Mouse (Mus musculus) limb, embryonic 14.5 days (tissue): ENCODE measurements around the gene Fau. TPM values are rescaled to one million over a fixed set of nuclear protein-coding genes. Genes with fewer than 3 reads are reported as not detected.

Experiments used
- ATAC-seq: fragments of 200-750 bp; cut with Nextera tagmentation; 2 replicates; pipeline ENCODE4 v1.8.0; 2017; ENCODE audit warnings: low read depth, moderate number of reproducible peaks, moderate TSS enrichment; ENCODE audit not compliant: low FRiP score
- DNase-seq: peaks from one replicate; pipeline ENCODE4 v3.0.0-alpha.2; 2015; ENCODE audit warnings: low spot score
- H3K27ac ChIP-seq: fragments of 300-500 bp; sonication (generic); replicated peaks from 2 replicates; pipeline ENCODE4 v1.5.1; 2014; ENCODE audit warnings: low read depth, mild to moderate bottlenecking, low read length, moderate library complexity, mixed read lengths
- H3K27me3 ChIP-seq: fragments of 300-500 bp; sonication (generic); 2 replicates; pipeline ENCODE4 v1.6.1; 2014; ENCODE audit warnings: low read length, mixed read lengths; ENCODE audit not compliant: control insufficient read depth, insufficient read depth
- H3K36me3 ChIP-seq: fragments of 300-500 bp; sonication (generic); 2 replicates; pipeline ENCODE4 v1.6.1; 2014; ENCODE audit warnings: mild to moderate bottlenecking, low read length, moderate library complexity, mixed read lengths; ENCODE audit not compliant: control insufficient read depth, insufficient read depth
- H3K4me1 ChIP-seq: fragments of 300-500 bp; sonication (generic); 2 replicates; pipeline ENCODE4 v1.6.1; 2014; ENCODE audit warnings: antibody characterized with exemption, low read length, mixed read lengths; ENCODE audit not compliant: control insufficient read depth, insufficient read depth
- H3K4me2 ChIP-seq: fragments of 300-500 bp; sonication (generic); replicated peaks from 2 replicates; pipeline ENCODE4 v1.6.1; 2014; ENCODE audit warnings: low read depth, mild to moderate bottlenecking, low read length, moderate library complexity; ENCODE audit not compliant: severe bottlenecking
- H3K4me3 ChIP-seq: fragments of 300-500 bp; sonication (generic); replicated peaks from 2 replicates; pipeline ENCODE4 v1.5.1; 2014; ENCODE audit warnings: low read length
- H3K9ac ChIP-seq: fragments of 300-500 bp; sonication (generic); 2 replicates; pipeline ENCODE4 v1.6.1; 2014; ENCODE audit warnings: mild to moderate bottlenecking, low read depth, low read length, moderate library complexity; ENCODE audit not compliant: severe bottlenecking
- H3K9me3 ChIP-seq: fragments of 300-500 bp; sonication (generic); 2 replicates; pipeline ENCODE4 v1.6.1; 2016; ENCODE audit warnings: low read length; ENCODE audit not compliant: control insufficient read depth
- POLR2A ChIP-seq: fragments of 200-500 bp; IDR thresholded peaks from 2 replicates; pipeline ENCODE4 v1.8.0; 2012; ENCODE audit warnings: inconsistent platforms, mild to moderate bottlenecking, moderate library complexity, borderline replicate concordance; ENCODE audit not compliant: insufficient read depth, insufficient read length; ENCODE audit errors: extremely low read depth
- WGBS: fragments of 180-500 bp; shearing (Covaris S2); extraction: QIAGEN DNeasy Blood & Tissue Kit; methylation state at CpG from one replicate; pipeline ENCODE4 v1.1.7; 2014; 5-methylcytosine and 5-hydroxymethylcytosine counted together
- polyA plus RNA-seq, 2 experiments: library from polyadenylated mRNA; depleted of rRNA in 1 of 2; stranded (reverse) in 1 of 2; unstranded in 1 of 2; fragments of >200 nt; fragmentation: Nextera tagmentation in 1 of 2; extraction: Ambion mirVana in 1 of 2; gene quantifications; 2 replicates each; pipeline versions ENCODE4 v1.2.1 to v1.2.3; 2012 to 2014

The Fau gene
- polyA plus RNA-seq (2012; rRNA removed), result 1,573 and 1,838 TPM in 2 replicates
- polyA plus RNA-seq (2014; fragmentation: Nextera tagmentation; extraction: Ambion mirVana), result 948 and 968 TPM in 2 replicates

DNA sequence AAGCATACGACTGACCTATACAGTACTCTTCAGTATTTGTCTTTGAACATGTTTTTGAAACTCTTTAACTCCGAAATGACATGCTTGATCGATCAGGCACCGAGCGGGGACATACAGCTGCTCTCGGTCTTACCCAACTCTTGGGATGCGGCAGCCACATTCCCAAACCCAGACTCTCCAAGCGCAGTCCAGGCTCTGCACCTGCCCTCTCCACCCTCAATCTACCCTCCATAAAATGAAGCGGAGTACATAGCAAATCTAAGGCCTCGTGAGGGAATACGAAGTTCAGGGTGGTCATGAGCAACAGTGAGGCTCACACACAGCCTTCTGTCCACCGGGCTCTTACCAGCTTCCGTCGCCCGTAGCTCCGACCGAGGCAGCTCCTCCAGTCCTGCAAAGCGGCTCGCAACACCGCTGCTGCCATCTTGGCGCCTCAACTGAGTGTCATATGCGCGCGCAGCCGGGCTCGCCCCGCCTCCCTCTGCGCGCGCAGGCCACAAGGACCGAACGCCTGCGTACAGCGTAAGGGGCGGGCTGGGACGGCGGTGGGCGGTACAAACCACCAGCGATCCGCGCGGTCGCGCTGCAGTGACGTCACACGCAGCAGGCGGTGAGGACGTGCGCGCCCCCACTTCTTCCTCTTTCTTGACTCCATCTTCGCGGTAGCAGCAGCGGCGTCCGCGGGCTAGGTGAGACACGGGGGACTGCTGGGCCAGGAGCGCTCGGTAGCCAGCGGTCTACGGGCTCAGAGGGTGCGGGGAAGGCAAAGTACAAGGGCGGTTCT, at the start of gene Fau, which contains the start of gene Mrpl49:
TSS of gene Fau (plus strand) at position 532 of the 784 bp plus-strand sequence.
TSS of gene Mrpl49 (minus strand) at position 473 of the 784 bp plus-strand sequence.
- ATAC-seq (peak; percentile 88), DNase-seq (peak; percentile 97)
- Histone ChIP-seq H3K36me3 (peaks cover 47% of the 10 kb centered on the region), H3K9me3 (no peaks in the 10 kb centered on the region), H3K27me3 (no peaks in the 10 kb centered on the region), H3K27ac (peak within 1 kb of the TSS; percentile 73), H3K4me2 (peak within 1 kb of the TSS; percentile 80), H3K9ac (peak within 1 kb of the TSS; percentile 76), H3K4me3 (peak within 1 kb of the TSS; percentile 89), H3K4me1 (peaks cover 18% of the 10 kb centered on the region)
- TF ChIP-seq POLR2A, result peak; percentile 82; the same call in 1 of the 2 replicates
- under 1% methylated on average over 58 of the region's 63 CpGs for WGBS

DNA sequence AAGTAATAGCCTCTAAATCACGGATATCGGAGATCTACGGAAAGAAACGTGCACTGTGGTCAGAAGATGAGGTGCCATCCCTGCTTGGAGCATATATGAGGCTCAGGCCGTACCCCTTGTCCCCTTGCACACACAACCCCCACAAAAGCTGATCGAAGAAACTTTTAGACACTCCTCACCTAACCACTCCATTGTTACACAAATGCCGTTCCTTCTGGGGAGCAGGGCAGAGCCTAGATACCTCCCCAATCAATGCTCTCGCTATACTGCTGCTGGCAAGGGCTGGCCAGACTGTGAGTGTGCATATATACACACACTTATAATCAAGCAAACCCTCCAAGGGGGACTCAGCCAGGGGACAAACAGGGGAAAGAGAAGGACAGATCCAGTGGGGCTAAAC, 48.5 kb upstream of the Fau start:
- no peak overlapping the region for H3K9ac ChIP-seq
- 77% methylated on average over 8 of the region's 8 CpGs for WGBS
- no peaks in the 10 kb centered on the region for H3K9me3 ChIP-seq
- DNase-seq (no peak), ATAC-seq (no peak)
- H3K4me2 ChIP-seq, result no peak overlapping the region
- H3K4me3 ChIP-seq, result no peak overlapping the region
- no peak overlapping the region for H3K27ac ChIP-seq
- H3K4me1 ChIP-seq, result no peaks in the 10 kb centered on the region
- no peaks in the 10 kb centered on the region for H3K27me3 ChIP-seq
- no peak for TF ChIP-seq POLR2A
- peaks cover 3% of the 10 kb centered on the region; the same call in 1 of the 2 replicates for H3K36me3 ChIP-seq

GRCm38 (mm10) chr19:6013691-6014090, 44.0 kb upstream of the Fau start:
- Histone ChIP-seq H3K4me3 (no peak overlapping the region), H3K4me2 (no peak overlapping the region), H3K9ac (no peak overlapping the region)

GRCm38 (mm10) chr19:6014991-6015510, 42.6 kb upstream of the Fau start:
- WGBS, result 2% methylated on average over 16 of the region's 18 CpGs
- peaks cover 8% of the 10 kb centered on the region; the same call in 1 of the 2 replicates for H3K4me1 ChIP-seq
- DNase-seq, result peak; percentile 34
- 0 out of 2 replicates have a peak overlapping the region, but pooled peaks have one; percentile 13 for H3K27ac ChIP-seq
- ATAC-seq, result peak; percentile 33
- peak overlapping the region; percentile 68 for H3K9ac ChIP-seq
- TF ChIP-seq POLR2A, result no peak
- H3K4me2 ChIP-seq, result peak overlapping the region; percentile 87
- H3K27me3 ChIP-seq, result no peaks in the 10 kb centered on the region
- H3K9me3 ChIP-seq, result no peaks in the 10 kb centered on the region
- peak overlapping the region; percentile 59 for H3K4me3 ChIP-seq
- H3K36me3 ChIP-seq, result 0 out of 2 replicates have a peak, but pooled peaks cover 3% of the 10 kb centered on the region

More at GRCm38 (mm10) chr19:6013691-6014090, 44.0 kb upstream of the Fau start:
- no peaks in the 10 kb centered on the region for H3K27me3 ChIP-seq
- peaks cover 8% of the 10 kb centered on the region; the same call in 1 of the 2 replicates for H3K4me1 ChIP-seq
- no peak overlapping the region for H3K27ac ChIP-seq
- H3K36me3 ChIP-seq, result peaks cover 3% of the 10 kb centered on the region; the same call in 1 of the 2 replicates
- no peak for DNase-seq
- WGBS, result 89% methylated on average over 10 of the region's 10 CpGs
- no peak for ATAC-seq
- H3K9me3 ChIP-seq, result no peaks in the 10 kb centered on the region
- TF ChIP-seq POLR2A, result no peak
